Mouse (Mus musculus): Measurements from ENCODE around the gene Gm4214. TPM values are rescaled to one million over a fixed set of nuclear protein-coding genes. Genes with fewer than 3 reads are reported as not detected.
"Not testable (repeated sequence)": the region's sequence is repeated elsewhere in the genome, so short reads cannot be mapped to it uniquely, and the experiment has no call there.

Gm4214 gene
- polyA plus RNA-seq (2015; fragmentation: Nextera tagmentation; extraction: Ambion mirVana) = not detected in 2 replicates

- not testable (repeated sequence) for H3K27ac ChIP-seq (ENCODE audit: low read length); H3K4me1 ChIP-seq (ENCODE audit: control insufficient read depth, insufficient read depth, low read length); H3K9me3 ChIP-seq (replicated peaks; ENCODE audit: control insufficient read depth, low read length); H3K9ac ChIP-seq (ENCODE audit: low read length); H3K27me3 ChIP-seq (ENCODE audit: control insufficient read depth, insufficient read depth, low read length); H3K36me3 ChIP-seq (ENCODE audit: control insufficient read depth, insufficient read depth, low read length); ATAC-seq (ENCODE audit: insufficient read depth, low FRiP score); H3K4me3 ChIP-seq (replicated peaks; ENCODE audit: low read length); H3K4me2 ChIP-seq (ENCODE audit: low read depth, low read length)
- WGBS = no CpG with 5 or more reads among the region's 5 CpGs
Observed at GRCm38 (mm10) chr7:22984573-22984972, at the start of gene Gm4214. Gene Gm4214 (minus strand): TSS chr7:22984673.

GRCm38 (mm10) chr7:23019823-23020222 lies 35.4 kb upstream of the Gm4214 start, which contains the start of gene Gm4216:
Gene Gm4216 (minus strand): TSS chr7:23019923.
- not testable (repeated sequence) for H3K4me2 ChIP-seq (ENCODE audit: low read depth, low read length); H3K4me1 ChIP-seq (ENCODE audit: control insufficient read depth, insufficient read depth, low read length); H3K27me3 ChIP-seq (ENCODE audit: control insufficient read depth, insufficient read depth, low read length); H3K4me3 ChIP-seq (replicated peaks; ENCODE audit: low read length); H3K36me3 ChIP-seq (ENCODE audit: control insufficient read depth, insufficient read depth, low read length); H3K9me3 ChIP-seq (replicated peaks; ENCODE audit: control insufficient read depth, low read length); H3K9ac ChIP-seq (ENCODE audit: low read length); H3K27ac ChIP-seq (ENCODE audit: low read length); ATAC-seq (ENCODE audit: insufficient read depth, low FRiP score)
- no CpG with 5 or more reads among the region's 3 CpGs for WGBS

Other genes starting within 250 kb of the Gm4214 start
- gene Vmn1r157, start 223.0 kb downstream of the Gm4214 start, polyA plus RNA-seq (2015; fragmentation: Nextera tagmentation; extraction: Ambion mirVana) = not detected in 2 replicates
- not detected in 2 replicates for gene Vmn1r158, start 193.9 kb downstream of the Gm4214 start, polyA plus RNA-seq (2015; fragmentation: Nextera tagmentation; extraction: Ambion mirVana)
- gene Vmn1r159, start 141.1 kb downstream of the Gm4214 start, polyA plus RNA-seq (2015; fragmentation: Nextera tagmentation; extraction: Ambion mirVana) = not detected in 2 replicates
- not detected in 2 replicates for gene Vmn1r160, start 113.4 kb downstream of the Gm4214 start, polyA plus RNA-seq (2015; fragmentation: Nextera tagmentation; extraction: Ambion mirVana)
- gene Gm4216, start 35.2 kb upstream of the Gm4214 start, polyA plus RNA-seq (2015; fragmentation: Nextera tagmentation; extraction: Ambion mirVana) = not detected in 2 replicates
- not detected in 2 replicates for gene Vmn1r163, start 70.9 kb upstream of the Gm4214 start, polyA plus RNA-seq (2015; fragmentation: Nextera tagmentation; extraction: Ambion mirVana)
- gene Gm8720, start 82.8 kb upstream of the Gm4214 start, polyA plus RNA-seq (2015; fragmentation: Nextera tagmentation; extraction: Ambion mirVana) = not detected in 2 replicates
- gene Gm10662, start 159.8 kb upstream of the Gm4214 start, polyA plus RNA-seq (2015; fragmentation: Nextera tagmentation; extraction: Ambion mirVana) = not detected in 2 replicates
- not detected in 2 replicates for gene Vmn1r165, start 232.7 kb upstream of the Gm4214 start, polyA plus RNA-seq (2015; fragmentation: Nextera tagmentation; extraction: Ambion mirVana)